Mouse (Mus musculus): ENCODE results near the gene Capn8. TPM values are rescaled to one million over a fixed set of nuclear protein-coding genes. Genes with fewer than 3 reads are reported as not detected.

Capn8 gene
- total RNA-seq, 4 experiments from 2014 or later: not detected

GRCm38 (mm10) chr1:182678151-182678550, 113.3 kb downstream of the Capn8 start:
- DNase-seq (ENCODE audit: low spot score in 2 of 2): no peak

- DNase-seq (ENCODE audit: low spot score in 2 of 2): no peak
These were observed 114.4 kb downstream of the Capn8 start for GRCm38 (mm10) chr1:182679169-182679568.

- DNase-seq (ENCODE audit: low spot score in 2 of 2): no peak
These were observed 114.8 kb downstream of the Capn8 start for GRCm38 (mm10) chr1:182679582-182679981.

Other genes starting within 250 kb of the Capn8 start
- 10 to 100 TPM; 17.2 to 21.0 (median 19.1) TPM for gene Fbxo28, start 223.4 kb upstream of the Capn8 start, total RNA-seq (2022)
- 10 to 100 TPM in 3 of 4 experiments, 1 to 10 TPM in 1; 8.2 to 11.8 (median 10.9) TPM for gene Trp53bp2, start 155.8 kb upstream of the Capn8 start, total RNA-seq (2022)
- 10 to 100 TPM; 46.6 to 49.7 (median 47.6) TPM for gene Capn2, start 47.4 kb upstream of the Capn8 start, total RNA-seq (2022)
- not detected for gene Ccdc185, start 184.2 kb downstream of the Capn8 start, total RNA-seq (2022)
- under 1 TPM; 0.19 to 0.36 (median 0.19) TPM for gene Susd4, start 198.9 kb downstream of the Capn8 start, total RNA-seq (2022)